Mouse (Mus musculus): ENCODE data around the gene Epn2. TPM values are rescaled to one million over a fixed set of nuclear protein-coding genes. Genes with fewer than 3 reads are reported as not detected.
"Not testable (repeated sequence)": the region's sequence is repeated elsewhere in the genome, so short reads cannot be mapped to it uniquely, and the experiment has no call there.

The Epn2 gene
- polyA plus RNA-seq, 1 experiment from 2014 or later: 23.9 TPM

GRCm38 (mm10) chr11:61585421-61585820 is 5.9 kb upstream of the Epn2 start:
- DNase-seq (ENCODE audit: low spot score): no peak
- no peak overlapping the region for H3K27ac ChIP-seq (replicated peaks)
- no peaks in the 10 kb centered on the region for H3K27me3 ChIP-seq (ENCODE audit: low read depth, poor library complexity, severe bottlenecking)
- 85% methylated on average over 4 of the region's 4 CpGs for WGBS
- H3K4me1 ChIP-seq: no peaks in the 10 kb centered on the region
- H3K36me3 ChIP-seq: no peaks in the 10 kb centered on the region
- H3K4me3 ChIP-seq: no peak overlapping the region
- H3K9me3 ChIP-seq (replicated peaks): no peaks in the 10 kb centered on the region

GRCm38 (mm10) chr11:61584830-61585229 is 5.3 kb upstream of the Epn2 start:
- Histone ChIP-seq H3K4me1 (no peaks in the 10 kb centered on the region), H3K9me3 (replicated peaks) (no peaks in the 10 kb centered on the region), H3K27me3 (ENCODE audit: low read depth, poor library complexity, severe bottlenecking) (no peaks in the 10 kb centered on the region), H3K4me3 (no peak overlapping the region), H3K27ac (replicated peaks) (no peak overlapping the region), H3K36me3 (no peaks in the 10 kb centered on the region)
- DNase-seq (ENCODE audit: low spot score): no peak
- WGBS: 86% methylated on average over 4 of the region's 4 CpGs

GRCm38 (mm10) chr11:61584096-61584495 is 4.6 kb upstream of the Epn2 start:
- 82% methylated on average over 6 of the region's 6 CpGs for WGBS
- Histone ChIP-seq H3K27me3 (ENCODE audit: low read depth, poor library complexity, severe bottlenecking) (no peaks in the 10 kb centered on the region), H3K36me3 (no peaks in the 10 kb centered on the region), H3K4me1 (peaks cover under 1% of the 10 kb centered on the region), H3K4me3 (no peak overlapping the region), H3K9me3 (replicated peaks) (no peaks in the 10 kb centered on the region), H3K27ac (replicated peaks) (no peak overlapping the region)
- no peak for DNase-seq (ENCODE audit: low spot score)

- whole genome bisulfite sequencing: 88% methylated on average over 4 of the region's 5 CpGs
- DNase-seq (ENCODE audit: low spot score); H3K4me3 ChIP-seq; H3K27ac ChIP-seq (replicated peaks); H3K9me3 ChIP-seq (replicated peaks); H3K27me3 ChIP-seq (ENCODE audit: low read depth, poor library complexity, severe bottlenecking); H3K36me3 ChIP-seq: not testable (repeated sequence)
- H3K4me1 ChIP-seq: peaks cover 13% of the 10 kb centered on the region
Observed at GRCm38 (mm10) chr11:61582808-61583207, 3.3 kb upstream of the Epn2 start.

GRCm38 (mm10) chr11:61579878-61580381 is 443 bp upstream of the Epn2 start:
- Histone ChIP-seq H3K27ac (replicated peaks) (no peak overlapping the region), H3K27me3 (ENCODE audit: low read depth, poor library complexity, severe bottlenecking) (no peaks in the 10 kb centered on the region), H3K4me3 (peak overlapping the region; percentile 93), H3K36me3 (peaks cover 11% of the 10 kb centered on the region), H3K4me1 (peaks cover 26% of the 10 kb centered on the region), H3K9me3 (replicated peaks) (no peaks in the 10 kb centered on the region)
- DNase-seq (ENCODE audit: low spot score): no peak
- WGBS: 88% methylated on average over 7 of the region's 7 CpGs

GRCm38 (mm10) chr11:61578541-61578982 is 925 bp downstream of the Epn2 start:
- 1% methylated on average over 17 of the region's 17 CpGs for WGBS
- peaks cover 26% of the 10 kb centered on the region for H3K4me1 ChIP-seq
- DNase-seq (ENCODE audit: low spot score): no peak

GRCm38 (mm10) chr11:61577991-61578390 is 1.5 kb downstream of the Epn2 start:
- Histone ChIP-seq H3K27ac (replicated peaks) (peak overlapping the region; percentile 94; the same call in 1 of the 2 replicates), H3K36me3 (peaks cover 14% of the 10 kb centered on the region), H3K4me1 (peaks cover 26% of the 10 kb centered on the region), H3K27me3 (ENCODE audit: low read depth, poor library complexity, severe bottlenecking) (no peaks in the 10 kb centered on the region), H3K9me3 (replicated peaks) (no peaks in the 10 kb centered on the region), H3K4me3 (peak overlapping the region; percentile 93)
- DNase-seq (ENCODE audit: low spot score): no peak
- 5% methylated on average over 5 of the region's 5 CpGs for WGBS

More at GRCm38 (mm10) chr11:61578541-61578982, 925 bp downstream of the Epn2 start:
- H3K27me3 ChIP-seq (ENCODE audit: low read depth, poor library complexity, severe bottlenecking): no peaks in the 10 kb centered on the region
- H3K9me3 ChIP-seq (replicated peaks): no peaks in the 10 kb centered on the region
- peak overlapping the region; percentile 94 for H3K27ac ChIP-seq (replicated peaks)
- peaks cover 14% of the 10 kb centered on the region for H3K36me3 ChIP-seq
- peak overlapping the region; percentile 93 for H3K4me3 ChIP-seq

GRCm38 (mm10) chr11:61577349-61577748 is 2.1 kb downstream of the Epn2 start:
- H3K4me3 ChIP-seq: peak overlapping the region; percentile 93
- peaks cover 14% of the 10 kb centered on the region for H3K36me3 ChIP-seq
- peaks cover 26% of the 10 kb centered on the region for H3K4me1 ChIP-seq
- H3K27ac ChIP-seq (replicated peaks): no peak overlapping the region
- no peak for DNase-seq (ENCODE audit: low spot score)
- H3K9me3 ChIP-seq (replicated peaks): no peaks in the 10 kb centered on the region
- H3K27me3 ChIP-seq (ENCODE audit: low read depth, poor library complexity, severe bottlenecking): no peaks in the 10 kb centered on the region

- Histone ChIP-seq H3K27me3 (ENCODE audit: low read depth, poor library complexity, severe bottlenecking) (no peaks in the 10 kb centered on the region), H3K9me3 (replicated peaks) (no peaks in the 10 kb centered on the region), H3K36me3 (peaks cover 22% of the 10 kb centered on the region), H3K27ac (replicated peaks) (no peak overlapping the region), H3K4me1 (peaks cover 18% of the 10 kb centered on the region), H3K4me3 (no peak overlapping the region)
- WGBS: 91% methylated on average over 4 of the region's 4 CpGs
- no peak for DNase-seq (ENCODE audit: low spot score)
Observed at GRCm38 (mm10) chr11:61573266-61573665, 6.2 kb downstream of the Epn2 start.

GRCm38 (mm10) chr11:61571225-61571624 is 8.3 kb downstream of the Epn2 start:
- Histone ChIP-seq H3K4me1 (no peaks in the 10 kb centered on the region; the same call in 1 of the 2 replicates), H3K4me3 (no peak overlapping the region), H3K9me3 (replicated peaks) (no peaks in the 10 kb centered on the region), H3K27me3 (ENCODE audit: low read depth, poor library complexity, severe bottlenecking) (no peaks in the 10 kb centered on the region), H3K36me3 (peaks cover 17% of the 10 kb centered on the region; the same call in 1 of the 2 replicates), H3K27ac (replicated peaks) (no peak overlapping the region)
- WGBS: 91% methylated on average over 3 of the region's 3 CpGs
- DNase-seq (ENCODE audit: low spot score): no peak

GRCm38 (mm10) chr11:61569671-61570070 is 9.8 kb downstream of the Epn2 start:
- H3K9me3 ChIP-seq (replicated peaks): no peaks in the 10 kb centered on the region
- no peak overlapping the region for H3K27ac ChIP-seq (replicated peaks)
- no peak for DNase-seq (ENCODE audit: low spot score)
- peaks cover 11% of the 10 kb centered on the region; the same call in 1 of the 2 replicates for H3K36me3 ChIP-seq
- H3K4me1 ChIP-seq: no peaks in the 10 kb centered on the region; the same call in 1 of the 2 replicates
- WGBS: 92% methylated on average over 1 of the region's 1 CpGs
- H3K4me3 ChIP-seq: no peak overlapping the region
- no peaks in the 10 kb centered on the region for H3K27me3 ChIP-seq (ENCODE audit: low read depth, poor library complexity, severe bottlenecking)

- WGBS: 96% methylated on average over 2 of the region's 2 CpGs
- H3K4me3 ChIP-seq: no peak overlapping the region
- DNase-seq (ENCODE audit: low spot score): no peak
- H3K4me1 ChIP-seq: peaks cover 4% of the 10 kb centered on the region
- H3K27ac ChIP-seq (replicated peaks): no peak overlapping the region
- H3K36me3 ChIP-seq: no peaks in the 10 kb centered on the region
- H3K9me3 ChIP-seq (replicated peaks): no peaks in the 10 kb centered on the region
- no peaks in the 10 kb centered on the region for H3K27me3 ChIP-seq (ENCODE audit: low read depth, poor library complexity, severe bottlenecking)
Observed at GRCm38 (mm10) chr11:61564566-61564965, 14.9 kb downstream of the Epn2 start.

- WGBS: 91% methylated on average over 4 of the region's 4 CpGs
- Histone ChIP-seq H3K4me1 (peaks cover 4% of the 10 kb centered on the region; the same call in 1 of the 2 replicates), H3K27me3 (ENCODE audit: low read depth, poor library complexity, severe bottlenecking) (no peaks in the 10 kb centered on the region), H3K36me3 (no peaks in the 10 kb centered on the region), H3K4me3 (no peak overlapping the region), H3K9me3 (replicated peaks) (no peaks in the 10 kb centered on the region), H3K27ac (replicated peaks) (no peak overlapping the region)
- DNase-seq (ENCODE audit: low spot score): no peak
Observed at GRCm38 (mm10) chr11:61563939-61564338, 15.5 kb downstream of the Epn2 start.
